Mouse (Mus musculus): ENCODE measurements at regions not wholly inside any gene's neighbourhood (a gene's known extent, or its start where the extent isn't known, plus 50 kb on each side); places are given as distances from the start of the nearest gene placed in this dataset.

DNA sequence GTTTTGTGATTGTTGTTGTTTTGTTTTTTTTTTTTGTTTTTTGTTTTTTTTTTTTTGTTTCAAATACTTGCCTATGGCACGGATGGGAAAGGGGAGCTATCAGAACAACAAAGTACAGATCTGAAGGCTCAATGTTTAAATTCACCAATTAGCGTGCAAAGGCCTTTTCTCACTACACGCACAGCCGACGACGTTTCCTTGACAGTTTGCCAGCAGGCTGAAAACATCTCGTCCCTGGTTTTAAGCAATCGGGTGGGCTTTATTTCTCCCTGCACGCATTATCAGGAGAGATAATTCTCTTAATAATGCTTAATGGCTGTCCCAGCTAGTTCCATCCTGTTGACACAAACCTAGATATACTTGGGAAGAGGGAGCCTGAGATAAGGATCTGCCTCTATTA, 79.6 kb downstream of the Diras2 start:
- WGBS: 27% methylated on average over 9 of the region's 9 CpGs
- Histone ChIP-seq H3K36me3 (ENCODE audit: control insufficient read depth, insufficient read depth, low read length) (no peaks in the 10 kb centered on the region), H3K27me3 (ENCODE audit: control insufficient read depth, insufficient read depth, low read length) (no peaks in the 10 kb centered on the region), H3K9ac (replicated peaks; ENCODE audit: low read length) (no peak overlapping the region), H3K4me2 (ENCODE audit: low read length) (no peak overlapping the region), H3K4me1 (ENCODE audit: control insufficient read depth, insufficient read depth, low read length) (peaks cover 7% of the 10 kb centered on the region; the same call in 1 of the 2 replicates), H3K4me3 (replicated peaks; ENCODE audit: low read depth, low read length) (no peak overlapping the region), H3K9me3 (ENCODE audit: control insufficient read depth, low read length) (no peaks in the 10 kb centered on the region), H3K27ac (replicated peaks; ENCODE audit: low read depth, low read length) (no peak overlapping the region)
- ATAC-seq (ENCODE audit: low FRiP score, low TSS enrichment) (no peak), DNase-seq (peak; percentile 57)

DNA sequence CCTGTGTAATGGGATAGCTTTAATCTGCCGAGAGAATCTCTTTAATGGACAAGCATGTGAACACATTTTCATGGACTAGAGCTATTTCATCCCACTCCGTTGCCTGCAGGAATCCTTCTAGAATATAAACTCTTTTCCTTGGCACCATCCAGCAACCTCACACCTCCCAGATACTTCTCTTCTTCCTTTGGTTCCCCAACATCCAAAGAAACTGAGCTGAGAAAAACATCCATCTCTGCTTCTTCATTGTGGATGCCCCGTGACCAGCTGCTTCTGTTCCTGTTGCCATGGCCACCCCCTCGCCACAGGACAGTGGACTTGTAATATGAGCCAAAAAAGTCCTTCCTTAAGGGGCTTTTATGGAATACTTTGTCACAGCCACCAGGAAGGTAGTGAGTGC, 78.8 kb downstream of the Diras2 start:
- H3K9ac ChIP-seq (replicated peaks; ENCODE audit: low read length): no peak overlapping the region
- no peaks in the 10 kb centered on the region for H3K27me3 ChIP-seq (ENCODE audit: control insufficient read depth, insufficient read depth, low read length)
- DNase-seq (no peak), ATAC-seq (ENCODE audit: low FRiP score, low TSS enrichment) (no peak)
- H3K36me3 ChIP-seq (ENCODE audit: control insufficient read depth, insufficient read depth, low read length): no peaks in the 10 kb centered on the region
- no peak overlapping the region for H3K4me3 ChIP-seq (replicated peaks; ENCODE audit: low read depth, low read length)
- 27% methylated on average over 4 of the region's 4 CpGs for WGBS
- H3K9me3 ChIP-seq (ENCODE audit: control insufficient read depth, low read length): no peaks in the 10 kb centered on the region
- no peak overlapping the region for H3K4me2 ChIP-seq (ENCODE audit: low read length)
- no peak overlapping the region for H3K27ac ChIP-seq (replicated peaks; ENCODE audit: low read depth, low read length)
- H3K4me1 ChIP-seq (ENCODE audit: control insufficient read depth, insufficient read depth, low read length): peaks cover 7% of the 10 kb centered on the region; the same call in 1 of the 2 replicates
